Mouse (Mus musculus) ES-Bruce4 (cell line): ENCODE data around the gene Hoxa3. TPM values are rescaled to one million over a fixed set of nuclear protein-coding genes. Genes with fewer than 3 reads are reported as not detected.

Experiments used
- H3K27ac ChIP-seq: 2 replicates; pipeline ENCODE4 v1.5.1; 2012; ENCODE audit warnings: low read length, inconsistent platforms; ENCODE audit not compliant: insufficient read depth
- H3K27me3 ChIP-seq: 2 replicates; pipeline ENCODE4 v1.6.1; 2012; ENCODE audit warnings: mild to moderate bottlenecking, low read length, inconsistent platforms; ENCODE audit not compliant: control insufficient read depth, poor library complexity, insufficient read depth, severe bottlenecking
- H3K36me3 ChIP-seq: 2 replicates; pipeline ENCODE4 v1.6.1; 2012; ENCODE audit warnings: inconsistent platforms, mild to moderate bottlenecking, low read length, moderate library complexity; ENCODE audit not compliant: control insufficient read depth, poor library complexity, insufficient read depth, severe bottlenecking
- H3K4me1 ChIP-seq: one replicate; pipeline ENCODE4 v1.8.1; 2011; ENCODE audit warnings: low read length; ENCODE audit not compliant: control insufficient read depth, insufficient read depth
- H3K4me3 ChIP-seq: 2 replicates; pipeline ENCODE4 v1.5.1; 2011; ENCODE audit warnings: low read depth, mild to moderate bottlenecking, low read length
- H3K9ac ChIP-seq: 2 replicates; pipeline ENCODE4 v1.6.1; 2012; ENCODE audit warnings: low read depth, mild to moderate bottlenecking, inconsistent platforms; ENCODE audit not compliant: poor library complexity, severe bottlenecking
- H3K9me3 ChIP-seq: replicated peaks from 2 replicates; pipeline ENCODE4 v1.6.1; 2012; ENCODE audit warnings: mild to moderate bottlenecking, low read length, inconsistent platforms; ENCODE audit not compliant: control insufficient read depth, poor library complexity, insufficient read depth, severe bottlenecking
- CTCF ChIP-seq: IDR thresholded peaks from one replicate; pipeline ENCODE4 v1.8.1; 2011; ENCODE audit warnings: low read depth, low read length
- EP300 ChIP-seq: IDR thresholded peaks from 2 replicates; pipeline ENCODE4 v1.6.1; 2011; ENCODE audit warnings: low read depth, low read length; ENCODE audit not compliant: insufficient read depth
- POLR2A ChIP-seq: IDR thresholded peaks from one replicate; pipeline ENCODE4 v1.8.1; 2011; ENCODE audit warnings: low read length; ENCODE audit not compliant: insufficient read depth
- polyA plus RNA-seq: library from polyadenylated mRNA; stranded (reverse); fragments of >200 nt; gene quantifications from 2 replicates; pipeline ENCODE4 v1.2.4, GENCODE M21; 2011; ENCODE audit warnings: low read depth; ENCODE audit not compliant: missing spikeins, insufficient read depth, insufficient read length

Hoxa3 gene
- polyA plus RNA-seq, 1 experiment: 0.25 TPM

DNA sequence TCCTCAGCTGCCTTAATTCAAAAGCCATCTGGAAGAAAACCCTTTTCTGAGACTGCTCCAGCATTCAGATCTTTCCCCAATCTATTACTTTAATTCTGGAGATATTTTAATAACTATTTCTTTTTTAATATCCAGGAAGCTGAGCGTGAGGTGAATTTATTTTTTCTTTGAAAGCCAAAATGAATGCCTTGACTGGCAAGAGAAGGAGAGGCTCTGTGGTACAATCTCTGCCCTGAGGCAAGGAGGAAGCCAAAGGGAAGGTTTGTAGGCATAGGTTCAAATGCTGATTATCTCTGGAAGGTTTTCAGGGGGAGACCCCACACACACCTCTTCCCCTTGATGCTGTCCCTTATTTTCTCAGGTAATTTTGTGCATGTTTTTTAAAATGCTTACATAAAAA is 46.0 kb downstream of the Hoxa3 start:
- Histone ChIP-seq H3K4me1 (peaks cover 2% of the 10 kb centered on the region), H3K27me3 (peaks cover 64% of the 10 kb centered on the region), H3K27ac (no peak overlapping the region), H3K36me3 (no peaks in the 10 kb centered on the region), H3K9me3 (no peaks in the 10 kb centered on the region), H3K4me3 (no peak overlapping the region), H3K9ac (no peak overlapping the region)
- no peak for TF ChIP-seq EP300
- no peak for TF ChIP-seq POLR2A
- TF ChIP-seq CTCF: no peak

DNA sequence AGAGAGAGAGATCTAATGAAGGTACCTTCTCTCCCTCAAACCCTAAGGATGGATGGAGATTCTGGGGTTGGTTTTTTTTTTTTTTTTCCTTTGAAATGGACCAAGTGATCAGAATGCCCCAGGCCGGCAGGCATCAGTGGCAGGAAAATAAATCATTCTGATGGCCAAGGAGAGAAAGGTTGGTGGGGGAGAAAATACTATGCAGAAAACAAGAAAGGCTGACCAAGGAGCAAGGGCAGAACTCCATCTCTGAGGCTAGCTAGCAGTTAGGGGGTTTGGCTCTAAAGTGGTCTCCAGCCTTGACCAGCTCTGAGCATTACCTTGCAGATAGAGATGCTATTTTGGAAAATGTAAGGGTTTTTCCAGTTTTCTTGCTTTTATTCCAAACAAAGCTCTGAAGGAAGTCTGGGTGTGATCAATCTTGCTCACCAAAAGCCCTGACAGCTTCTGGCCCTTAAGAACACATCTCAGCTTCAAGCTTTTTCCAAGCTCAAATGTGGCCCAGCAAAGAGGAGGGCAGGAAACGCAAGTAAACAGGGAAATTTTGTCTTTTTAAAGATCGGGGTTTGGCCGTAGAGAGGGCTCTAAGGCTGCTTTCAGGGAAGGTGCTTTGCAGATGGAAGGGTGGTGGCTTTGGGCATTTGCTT is 46.6 kb downstream of the Hoxa3 start:
- no peaks in the 10 kb centered on the region for H3K9me3 ChIP-seq
- peaks cover 58% of the 10 kb centered on the region for H3K27me3 ChIP-seq
- TF ChIP-seq POLR2A (no peak), EP300 (no peak), CTCF (no peak)
- H3K4me1 ChIP-seq: peaks cover 2% of the 10 kb centered on the region
- H3K4me3 ChIP-seq: no peak overlapping the region
- H3K36me3 ChIP-seq: no peaks in the 10 kb centered on the region
- H3K27ac ChIP-seq: no peak overlapping the region
- H3K9ac ChIP-seq: no peak overlapping the region

DNA sequence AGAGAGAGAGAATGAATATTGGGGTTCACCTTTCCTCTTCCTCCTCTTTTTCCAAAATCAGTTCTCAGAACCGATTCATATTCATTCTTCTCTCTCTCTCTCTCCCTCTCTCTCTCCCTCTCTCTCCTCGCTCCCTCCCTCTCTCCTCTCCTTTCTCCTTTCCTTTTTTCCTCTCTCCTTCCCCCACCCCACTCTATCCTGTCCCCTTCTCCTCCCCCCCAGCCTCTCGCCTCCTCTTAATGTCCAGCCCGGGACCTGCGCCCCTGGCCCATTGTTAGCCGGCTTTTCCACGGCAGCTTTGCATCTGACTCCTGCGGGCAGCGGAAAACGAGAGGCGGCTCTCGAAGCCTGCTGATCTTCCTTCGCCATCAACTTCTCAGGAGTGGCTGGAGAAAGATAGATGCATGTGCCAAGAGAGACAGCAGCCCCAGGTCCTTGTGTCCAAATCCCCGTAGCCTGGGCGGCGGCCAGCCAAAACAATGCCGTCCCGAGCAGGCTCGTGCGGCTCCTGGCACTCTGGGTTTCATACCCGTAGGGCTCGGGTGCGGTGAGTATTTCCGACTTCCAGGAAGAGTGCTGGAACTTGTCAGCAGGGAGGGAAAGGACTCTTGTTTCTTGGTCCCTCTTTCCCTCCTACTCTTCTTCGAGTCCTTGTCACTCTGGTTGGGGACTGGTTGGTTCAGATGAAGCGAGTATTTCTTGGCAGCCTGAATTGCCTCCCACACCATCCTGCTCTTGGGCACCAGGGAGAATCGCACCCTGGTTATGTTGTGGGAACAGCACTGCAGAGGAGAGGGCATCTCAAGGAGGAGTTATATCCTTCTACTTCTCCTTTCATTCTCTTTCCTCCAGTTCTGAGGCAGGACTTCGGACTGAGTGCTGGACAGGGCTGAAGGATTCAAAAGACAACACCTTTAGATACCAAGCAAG is 47.4 kb downstream of the Hoxa3 start:
- peaks cover 2% of the 10 kb centered on the region for H3K4me1 ChIP-seq
- no peaks in the 10 kb centered on the region for H3K36me3 ChIP-seq
- peaks cover 57% of the 10 kb centered on the region for H3K27me3 ChIP-seq
- H3K4me3 ChIP-seq: no peak overlapping the region
- no peak overlapping the region for H3K27ac ChIP-seq
- H3K9me3 ChIP-seq: no peaks in the 10 kb centered on the region
- H3K9ac ChIP-seq: no peak overlapping the region
- TF ChIP-seq POLR2A (no peak), CTCF (no peak), EP300 (no peak)

DNA sequence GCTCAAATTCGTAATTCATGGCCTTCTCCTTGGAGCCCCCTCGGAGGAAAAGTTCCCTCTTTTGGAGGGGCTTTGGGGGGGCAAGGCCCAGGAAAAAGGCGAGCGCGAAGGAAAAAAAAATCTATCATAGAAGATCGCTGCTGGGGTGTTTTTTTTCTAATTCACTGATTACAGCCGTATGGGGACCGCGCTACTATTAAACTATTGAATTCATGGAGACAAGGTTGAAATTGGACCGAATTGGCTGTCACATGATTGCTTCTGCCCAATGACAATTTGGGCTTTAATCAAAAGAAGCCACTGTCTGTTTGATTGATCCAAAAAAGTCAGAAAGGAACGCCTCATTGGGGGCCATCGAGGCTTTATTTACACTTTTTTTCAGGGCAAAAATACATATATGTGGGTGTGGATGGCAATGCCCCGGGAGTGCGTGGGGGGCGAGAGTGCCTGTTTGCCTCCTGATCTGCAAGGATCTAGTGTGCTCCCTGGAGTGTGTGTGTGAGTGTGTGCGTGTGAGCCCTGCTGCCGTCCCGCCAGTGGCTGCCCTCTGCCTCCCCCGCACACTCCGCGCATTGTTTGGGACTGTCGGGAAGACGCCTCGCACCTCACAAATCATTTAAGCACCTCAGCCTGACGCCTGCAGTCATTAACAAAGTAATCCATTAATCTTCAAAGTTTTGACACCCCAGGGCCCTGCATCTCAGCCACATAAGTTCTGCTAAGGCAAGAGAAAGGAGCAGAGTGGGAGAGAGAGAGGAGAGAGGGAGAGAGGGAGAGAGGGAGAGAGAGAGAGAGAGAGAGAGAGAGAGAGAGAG is 48.3 kb downstream of the Hoxa3 start, which contains the start of gene Hoxa2:
TSS of gene Hoxa2 (minus strand) at position 206 of the 815 bp plus-strand sequence.
- TF ChIP-seq POLR2A (no peak), EP300 (no peak), CTCF (no peak)
- H3K27ac ChIP-seq: no peak within 1 kb of the TSS
- H3K4me1 ChIP-seq: peaks cover 4% of the 10 kb centered on the region
- H3K4me3 ChIP-seq: peak within 1 kb of the TSS; percentile 16; the same call in 1 of the 2 replicates
- H3K36me3 ChIP-seq: no peaks in the 10 kb centered on the region
- H3K27me3 ChIP-seq: peaks cover 51% of the 10 kb centered on the region
- no peaks in the 10 kb centered on the region for H3K9me3 ChIP-seq
- peak within 1 kb of the TSS; percentile 21; the same call in 1 of the 2 replicates for H3K9ac ChIP-seq

DNA sequence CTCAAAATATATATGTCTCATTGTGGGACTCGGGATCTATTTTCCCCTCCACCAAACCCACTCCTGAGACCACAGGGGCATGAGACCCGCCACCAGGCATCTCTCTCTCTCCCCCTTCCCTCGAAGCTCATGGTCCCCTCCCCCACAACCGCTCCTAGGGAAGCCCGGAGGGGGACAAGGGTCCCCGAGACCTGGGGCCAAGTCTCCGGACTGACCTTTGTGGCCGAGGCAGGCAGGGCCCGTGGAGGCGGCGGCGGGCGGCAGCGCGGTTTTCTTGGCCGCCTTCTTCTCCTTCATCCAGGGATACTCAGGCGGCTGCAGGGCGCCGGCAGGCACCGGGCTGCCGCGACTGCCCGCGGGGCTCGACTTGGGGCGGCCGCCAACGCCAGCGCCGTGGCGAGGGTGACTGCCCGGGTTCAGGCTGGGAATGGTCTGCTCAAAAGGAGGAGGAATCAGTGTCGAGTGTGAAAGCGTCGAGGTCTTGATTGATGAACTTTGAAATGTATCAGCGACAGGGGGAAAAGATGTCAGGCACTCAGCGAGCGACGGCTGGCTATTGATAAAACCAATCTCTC is 49.0 kb downstream of the Hoxa3 start:
- H3K27me3 ChIP-seq: peaks cover 47% of the 10 kb centered on the region

More for the DNA sequence above, 49.0 kb downstream of the Hoxa3 start:
- H3K9me3 ChIP-seq: no peaks in the 10 kb centered on the region
- peak overlapping the region; percentile 21; the same call in 1 of the 2 replicates for H3K9ac ChIP-seq
- peaks cover 7% of the 10 kb centered on the region for H3K4me1 ChIP-seq
- H3K4me3 ChIP-seq: peak overlapping the region; percentile 16; the same call in 1 of the 2 replicates
- H3K36me3 ChIP-seq: no peaks in the 10 kb centered on the region
- TF ChIP-seq POLR2A (no peak), EP300 (no peak), CTCF (no peak)
- no peak overlapping the region for H3K27ac ChIP-seq
